Mouse (Mus musculus) splenic B cell, adult 2 months (primary cell): Measurements from ENCODE around the gene Rsph3b.
"Not testable (repeated sequence)": the region's sequence is repeated elsewhere in the genome, so short reads cannot be mapped to it uniquely, and the experiment has no call there.

Experiments used
- DNase-seq: peaks from one replicate; pipeline ENCODE4 v3.0.0-alpha.2; 2011; ENCODE audit warnings: low read depth, low spot score
- H3K27me3 ChIP-seq: 2 replicates; pipeline ENCODE4 v1.6.1; 2012; ENCODE audit warnings: mild to moderate bottlenecking, low read length, moderate library complexity, mixed read lengths; ENCODE audit not compliant: control insufficient read depth, poor library complexity, insufficient read depth, severe bottlenecking
- H3K36me3 ChIP-seq: 2 replicates; pipeline ENCODE4 v1.6.1; 2012; ENCODE audit warnings: mild to moderate bottlenecking, low read length, moderate library complexity, mixed read lengths; ENCODE audit not compliant: control insufficient read depth, poor library complexity, insufficient read depth, severe bottlenecking

The Rsph3b gene

GRCm38 (mm10) chr17:6947984-6948768, at the start of gene Rsph3b:
TSS of gene Rsph3b (minus strand) at chr17:6948682.
- not testable (repeated sequence) for H3K36me3 ChIP-seq, H3K27me3 ChIP-seq
- DNase-seq = peak; percentile 58

GRCm38 (mm10) chr17:6997778-6998490, 49.5 kb upstream of the Rsph3b start:
- DNase-seq, H3K27me3 ChIP-seq: not testable (repeated sequence)

GRCm38 (mm10) chr17:6996826-6997225, 48.3 kb upstream of the Rsph3b start:
- H3K27me3 ChIP-seq, DNase-seq, H3K36me3 ChIP-seq: not testable (repeated sequence)

More at GRCm38 (mm10) chr17:6997778-6998490, 49.5 kb upstream of the Rsph3b start:
- H3K36me3 ChIP-seq = not testable (repeated sequence)

- not testable (repeated sequence) for H3K27me3 ChIP-seq, DNase-seq, H3K36me3 ChIP-seq
Observed at GRCm38 (mm10) chr17:6995504-6995903, 47.0 kb upstream of the Rsph3b start.

GRCm38 (mm10) chr17:6986118-6986517, 37.6 kb upstream of the Rsph3b start:
- not testable (repeated sequence) for H3K27me3 ChIP-seq, DNase-seq, H3K36me3 ChIP-seq

GRCm38 (mm10) chr17:6980144-6980543, 31.7 kb upstream of the Rsph3b start:
- H3K27me3 ChIP-seq, H3K36me3 ChIP-seq, DNase-seq: not testable (repeated sequence)

- H3K27me3 ChIP-seq, H3K36me3 ChIP-seq, DNase-seq: not testable (repeated sequence)
Observed at GRCm38 (mm10) chr17:6979380-6979779, 30.9 kb upstream of the Rsph3b start.

- not testable (repeated sequence) for H3K36me3 ChIP-seq, H3K27me3 ChIP-seq
- DNase-seq = peak; percentile 40
Observed at GRCm38 (mm10) chr17:6978287-6979248, 30.1 kb upstream of the Rsph3b start, which contains the start of gene Gm49721. TSS of gene Gm49721 (plus strand) at chr17:6978904.

- H3K36me3 ChIP-seq, DNase-seq, H3K27me3 ChIP-seq: not testable (repeated sequence)
Observed at GRCm38 (mm10) chr17:6974985-6975384, 26.5 kb upstream of the Rsph3b start.

- not testable (repeated sequence) for H3K27me3 ChIP-seq, H3K36me3 ChIP-seq, DNase-seq
Observed at GRCm38 (mm10) chr17:6972836-6973396, 24.4 kb upstream of the Rsph3b start.

GRCm38 (mm10) chr17:6971238-6971637, 22.8 kb upstream of the Rsph3b start:
- DNase-seq, H3K36me3 ChIP-seq, H3K27me3 ChIP-seq: not testable (repeated sequence)

GRCm38 (mm10) chr17:6970334-6970733, 21.9 kb upstream of the Rsph3b start, which contains the start of gene Rnaset2b:
TSS of gene Rnaset2b (plus strand) at chr17:6970634.
- H3K27me3 ChIP-seq, DNase-seq, H3K36me3 ChIP-seq: not testable (repeated sequence)

- H3K36me3 ChIP-seq, H3K27me3 ChIP-seq, DNase-seq: not testable (repeated sequence)
Observed at GRCm38 (mm10) chr17:6967673-6968072, 19.2 kb upstream of the Rsph3b start.

- not testable (repeated sequence) for H3K27me3 ChIP-seq, H3K36me3 ChIP-seq
- peak; percentile 60 for DNase-seq
Observed at GRCm38 (mm10) chr17:6965364-6965763, 16.9 kb upstream of the Rsph3b start.
